In the genomic region with DNA sequence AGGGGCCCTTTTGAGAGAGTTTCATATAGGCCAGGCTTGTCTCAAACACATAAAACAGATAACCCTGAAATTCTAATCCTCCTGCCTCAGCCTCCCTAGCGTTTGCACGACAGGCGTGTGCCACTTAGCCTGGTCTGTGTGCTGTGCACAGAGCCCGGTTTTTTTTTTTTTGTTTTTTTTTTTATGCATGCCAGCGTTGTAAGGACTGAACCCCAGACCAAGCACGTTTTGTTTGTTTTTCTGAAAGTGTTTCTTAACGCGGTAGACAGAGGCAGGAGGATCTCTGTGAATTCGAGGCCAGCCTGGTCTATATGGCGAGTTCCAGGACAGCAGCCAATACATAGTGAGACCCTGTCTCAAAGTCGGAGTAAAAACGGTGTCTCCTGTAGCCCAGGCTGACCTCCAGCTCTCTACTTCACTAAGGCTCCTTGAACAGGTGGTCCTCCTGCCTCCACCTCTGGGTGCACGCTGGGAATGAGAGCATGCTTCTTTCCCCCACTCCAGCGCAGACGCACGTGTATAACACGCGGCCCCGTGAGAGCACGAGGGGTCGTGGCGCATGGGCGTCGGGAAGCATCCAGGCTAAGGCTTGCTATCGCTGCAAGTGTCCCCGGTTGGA, we compare ENCODE assay signal across 8 mouse cellular contexts. TPM values are rescaled to one million over a fixed set of nuclear protein-coding genes. Genes with fewer than 3 reads are reported as not detected.
DNase-seq lines count a peak whose midpoint lies in the region; ATAC-seq and TF ChIP-seq lines count a peak whose summit lies in the region.

A gene (minus strand): TSS at position 124 of the 619 bp plus-strand sequence.

- peaks cover 2% of the 10 kb centered on the region; the same call in 1 of the 2 replicates for H3K79me2 ChIP-seq in liver, adult 2 months (ENCODE audit: control insufficient read depth, insufficient read depth, low read length)

- peak within 1 kb of the TSS; percentile 90 for H3K4me2 ChIP-seq in midbrain, embryonic 12.5 days (replicated peaks)

- TF ChIP-seq CTCF in liver, adult 2 months (IDR thresholded peaks at IDR 0.05; ENCODE audit: low read depth, low read length): no peak
- no peak for TF ChIP-seq CTCF in bone marrow macrophage, adult 2 months (IDR thresholded peaks at IDR 0.05; ENCODE audit: low read depth, low read length)

- 3% methylated on average over 26 of the region's 26 CpGs for WGBS in liver, adult 2 months
- whole genome bisulfite sequencing in large intestine, adult 2 months: 5% methylated on average over 26 of the region's 26 CpGs
- 5% methylated on average over 26 of the region's 26 CpGs for WGBS in midbrain, embryonic 12.5 days

- ATAC-seq in midbrain, embryonic 12.5 days (ENCODE audit: low FRiP score, low read depth): no peak; the same call in 1 of the 2 replicates

- H3K27me3 ChIP-seq in liver, adult 2 months (ENCODE audit: control insufficient read depth, insufficient read depth, low read length): peaks cover 3% of the 10 kb centered on the region; the same call in 1 of the 2 replicates
- H3K27me3 ChIP-seq in midbrain, embryonic 12.5 days: peaks cover 5% of the 10 kb centered on the region

- peak within 1 kb of the TSS; percentile 93 for H3K4me3 ChIP-seq in liver, adult 2 months (ENCODE audit: insufficient read depth, low read depth, low read length)
- H3K4me3 ChIP-seq in bone marrow macrophage, adult 2 months (ENCODE audit: insufficient read depth, low read length): peak within 1 kb of the TSS; percentile 84
- peak within 1 kb of the TSS; percentile 81 for H3K4me3 ChIP-seq in midbrain, embryonic 12.5 days

- H3K4me1 ChIP-seq in liver, adult 2 months (ENCODE audit: control insufficient read depth, insufficient read depth, low read length): peaks cover 4% of the 10 kb centered on the region; the same call in 1 of the 2 replicates
- peaks cover 34% of the 10 kb centered on the region for H3K4me1 ChIP-seq in bone marrow macrophage, adult 2 months (ENCODE audit: control insufficient read depth, insufficient read depth, low read length)
- H3K4me1 ChIP-seq in midbrain, embryonic 12.5 days: peaks cover 65% of the 10 kb centered on the region

- H3K36me3 ChIP-seq in liver, adult 2 months (ENCODE audit: control insufficient read depth, insufficient read depth, low read length): no peaks in the 10 kb centered on the region
- H3K36me3 ChIP-seq in midbrain, embryonic 12.5 days: no peaks in the 10 kb centered on the region

- no peak for TF ChIP-seq POLR2A in liver, adult 2 months (IDR thresholded peaks at IDR 0.05; ENCODE audit: extremely low read depth, insufficient read depth, low read length)
- TF ChIP-seq POLR2A in bone marrow macrophage, adult 2 months (IDR thresholded peaks at IDR 0.05; ENCODE audit: borderline replicate concordance, low read depth, low read length): no peak

- H3K27ac ChIP-seq in liver, adult 2 months (replicated peaks; ENCODE audit: insufficient read depth, low read depth, low read length): peak within 1 kb of the TSS; percentile 87
- peak within 1 kb of the TSS; percentile 99 for H3K27ac ChIP-seq in bone marrow macrophage, adult 2 months (ENCODE audit: insufficient read depth, low read depth, low read length)
- peak within 1 kb of the TSS; percentile 93 for H3K27ac ChIP-seq in midbrain, embryonic 12.5 days (replicated peaks)

- H3K9ac ChIP-seq in liver, adult 2 months (ENCODE audit: low read depth, low read length): peak within 1 kb of the TSS; percentile 98
- H3K9ac ChIP-seq in midbrain, embryonic 12.5 days (replicated peaks): peak within 1 kb of the TSS; percentile 87

- no peaks in the 10 kb centered on the region for H3K9me3 ChIP-seq in midbrain, embryonic 12.5 days

- DNase-seq in liver, adult 2 months (ENCODE audit: extremely low read depth, low read depth, low spot score): no peak
- no peak for DNase-seq in liver
- DNase-seq in gastrocnemius, postnatal 4 days (ENCODE audit: low spot score in 2 of 2): no peak
- DNase-seq in large intestine, adult 2 months (ENCODE audit: low read depth, low spot score): no peak
- DNase-seq in yolk sac, embryonic 10.5 days (ENCODE audit: low spot score): no peak
- no peak for DNase-seq in retina, postnatal 1 day

RNA-seq across cellular contexts. Expression of the gene that starts here (rescaled TPM):
- 2.3 and 5.0 TPM in 2 replicates for total RNA-seq in liver, adult 2 months (2014; rRNA removed)
- 13.5 and 16.4 TPM in 2 replicates for polyA plus RNA-seq in liver, adult 2 months (2012; rRNA removed)
- 106 and 123 TPM in 2 replicates for polyA plus RNA-seq in bone marrow macrophage, adult 2 months (2012; ENCODE audit: insufficient read depth, insufficient read length, missing spikeins)
- total RNA-seq in gastrocnemius, postnatal 4 days (2021): 10 to 100 TPM; 49.6 to 60.7 TPM
- 110 and 122 TPM in 2 replicates for polyA plus RNA-seq in large intestine, adult 2 months (2012; rRNA removed)
- polyA plus RNA-seq in midbrain, embryonic 12.5 days (2016; fragmentation: Nextera tagmentation; extraction: Ambion mirVana): 115 and 118 TPM in 2 replicates
